Mouse (Mus musculus) bone marrow, adult 2 months (tissue): ENCODE data around the gene Setd4.

Source experiments
- CTCF ChIP-seq: fragments of 200-500 bp; IDR thresholded peaks from 2 replicates; pipeline ENCODE4 v1.5.1; 2011; ENCODE audit warnings: low read length, control low read depth; ENCODE audit not compliant: control insufficient read depth, insufficient read depth
- POLR2A ChIP-seq: fragments of 200-500 bp; IDR thresholded peaks from 2 replicates; pipeline ENCODE4 v1.6.1; 2011; ENCODE audit warnings: low read depth, mild to moderate bottlenecking, control low read depth, low read length, borderline replicate concordance; ENCODE audit not compliant: control insufficient read depth

- TF ChIP-seq POLR2A (no peak), CTCF (no peak)
Measured at GRCm38 (mm10) chr16:93581125-93581524, 22.7 kb downstream of the Setd4 start.
